ENCODE assay signal across 21 mouse cellular contexts in the genomic region with DNA sequence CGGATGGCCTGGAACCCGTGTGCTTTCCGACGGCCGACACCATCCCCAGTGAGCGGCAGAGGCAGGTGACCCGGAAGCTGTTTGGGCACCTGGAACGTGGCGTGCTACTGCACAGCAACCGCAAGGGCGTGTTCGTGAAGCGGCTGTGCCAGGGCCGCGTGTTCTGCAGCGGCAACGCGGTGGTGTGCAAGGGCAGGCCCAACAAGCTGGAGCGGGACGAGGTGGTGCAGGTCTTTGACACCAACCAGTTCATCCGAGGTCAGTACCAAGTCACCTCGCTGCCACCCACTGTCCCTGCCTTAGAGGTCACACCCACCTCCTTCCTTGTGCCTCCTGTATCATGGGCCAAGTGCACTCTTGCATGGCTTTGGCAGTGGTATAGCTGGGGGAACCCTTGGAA. TPM values are rescaled to one million over a fixed set of nuclear protein-coding genes. Genes with fewer than 3 reads are reported as not detected.
DNase-seq lines count a peak whose midpoint lies in the region; TF ChIP-seq lines count a peak whose summit lies in the region.
"Had no signal": no experiment of that assay in that cellular context is flagged by ENCODE, and none has a peak within 500 bp of the region (broad histone marks: within the 10 kb centered on the region; RNA-seq: fewer than 3 reads in every experiment).

No protein-coding gene starts in this region.

- peaks cover 39% of the 10 kb centered on the region for H3K4me1 ChIP-seq in kidney, adult 2 months (ENCODE audit: control insufficient read depth, insufficient read depth, low read length)
- H3K4me1 ChIP-seq in spleen, adult 2 months (ENCODE audit: control insufficient read depth, insufficient read depth, insufficient read length), result peaks cover 70% of the 10 kb centered on the region
- H3K4me1 ChIP-seq: hindbrain, embryonic 15.5 days had no signal

- WGBS in kidney, adult 2 months, result 73% methylated on average over 22 of the region's 22 CpGs
- WGBS in spleen, adult 2 months, result 94% methylated on average over 22 of the region's 22 CpGs

- TF ChIP-seq POLR2A in kidney, adult 2 months (IDR thresholded peaks at IDR 0.05; ENCODE audit: low read depth, low read length), result no peak
- TF ChIP-seq POLR2A in spleen, adult 2 months (IDR thresholded peaks at IDR 0.05; ENCODE audit: low read depth, low read length), result no peak

- TF ChIP-seq CTCF in gastrocnemius, adult 2 months (IDR thresholded peaks at IDR 0.05), result no peak
- no peak for TF ChIP-seq CTCF in kidney, adult 2 months (conservative IDR thresholded peaks at IDR 0.05; ENCODE audit: insufficient read depth, insufficient read length, low read depth, low read length)
- TF ChIP-seq CTCF in spleen, adult 2 months (IDR thresholded peaks at IDR 0.05; ENCODE audit: extremely low read depth, insufficient read depth, insufficient read length, insufficient replicate concordance), result no peak

- H3K27me3 ChIP-seq in kidney, adult 2 months (replicated peaks; ENCODE audit: control insufficient read depth, insufficient read depth, low read length), result no peaks in the 10 kb centered on the region
- H3K27me3 ChIP-seq in spleen, adult 2 months (ENCODE audit: control insufficient read depth, insufficient read depth, low read length), result no peaks in the 10 kb centered on the region
- H3K27me3 ChIP-seq: CH12.LX; hindbrain, embryonic 15.5 days had no signal

- intact Hi-C loops in gastrocnemius, adult 2 months (cut with DNase I), result loop anchor here (2.0 kb wide), 1 partner anchor 15 kb away; no protein-coding TSS in a partner anchor

- no peaks in the 10 kb centered on the region for H3K36me3 ChIP-seq in kidney, adult 2 months (ENCODE audit: control insufficient read depth, insufficient read depth, low read length)
- H3K36me3 ChIP-seq in spleen, adult 2 months (ENCODE audit: control insufficient read depth, insufficient read depth, low read length), result peaks cover 64% of the 10 kb centered on the region
- H3K36me3 ChIP-seq: heart, embryonic 12.5 days; heart, embryonic 15.5 days; hindbrain, embryonic 15.5 days had no signal

- H3K27ac ChIP-seq in gastrocnemius, adult 2 months, result peak overlapping the region; percentile 90
- H3K27ac ChIP-seq in kidney, adult 2 months (ENCODE audit: insufficient read depth, low read depth, low read length), result no peak overlapping the region
- H3K27ac ChIP-seq in spleen, adult 2 months (ENCODE audit: insufficient read depth, low read length), result peak overlapping the region; percentile 1; the same call in 1 of the 2 replicates
- H3K27ac ChIP-seq: heart, embryonic 15.5 days; hindbrain, embryonic 15.5 days had no signal

- H3K4me3 ChIP-seq in gastrocnemius, adult 2 months, result no peak overlapping the region
- no peak overlapping the region for H3K4me3 ChIP-seq in kidney, adult 2 months (ENCODE audit: insufficient read depth, low read depth, low read length)
- no peak overlapping the region for H3K4me3 ChIP-seq in spleen, adult 2 months (ENCODE audit: extremely low read depth, insufficient read depth, insufficient read length)
- H3K4me3 ChIP-seq: heart, embryonic 12.5 days; heart, embryonic 15.5 days; hindbrain, embryonic 15.5 days had no signal

- no peak for DNase-seq in gastrocnemius, adult 2 months
- DNase-seq in gastrocnemius, adult 8-10 months (ENCODE audit: low spot score in 2 of 2), result no peak
- peak; percentile 46 for DNase-seq in kidney, adult 2 months
- DNase-seq in kidney, adult 8-10 months, result no peak
- DNase-seq in spleen, adult 2 months (ENCODE audit: low read depth in 1 of 2, low spot score in 2 of 2), result no peak
- no peak for DNase-seq in spleen, postnatal 10 days (ENCODE audit: low spot score in 2 of 2)
- DNase-seq in heart, adult 18-20 months, result no peak
- DNase-seq: adrenal gland, postnatal 10 days; adrenal gland, postnatal 36 days; B cell, adult 2 months; cerebellum, adult 18-20 months; cerebellum, adult 9-10 months; cerebellum, postnatal 14 days; gastrocnemius, postnatal 14 days; heart, postnatal 10 days; heart, postnatal 36 days had no signal

RNA-seq across cellular contexts. Expression of a gene that starts 17.3 kb away (rescaled TPM):
- total RNA-seq in gastrocnemius, adult 2 months (2021), result 10 to 100 TPM in 1 of 2 experiments, 1 to 10 TPM in 1; 4.8 to 11.2 TPM
- 10 to 100 TPM in 2 of 4 experiments, 1 to 10 TPM in 2; 8.9 to 12.0 (median 10.7) TPM for total RNA-seq in gastrocnemius, adult 8-10 months (2022)
- 12.3 and 16.7 TPM in 2 replicates for polyA plus RNA-seq in kidney, adult 2 months (2012; rRNA removed)
- 255 and 267 TPM in 2 replicates for polyA plus RNA-seq in spleen, adult 2 months (2012; rRNA removed)
- total RNA-seq in heart, adult 18-20 months (2021), result 1 to 10 TPM; 4.8 to 6.9 TPM
- total RNA-seq: MEL had no signal
